Mouse (Mus musculus): Measurements from ENCODE around the gene Yod1.

GRCm38 (mm10) chr1:130767066-130767465 is 49.9 kb downstream of the Yod1 start:
- TF ChIP-seq CTCF (IDR thresholded peaks at IDR 0.05; ENCODE audit: borderline replicate concordance, control insufficient read depth, extremely low read depth, insufficient read depth, low read length, poor library complexity) (no peak), POLR2A (IDR thresholded peaks at IDR 0.05; ENCODE audit: control insufficient read depth, extremely low read depth, insufficient read depth, low read length, poor library complexity) (no peak)

Measured in thymus, adult 2 months (tissue).